Mouse (Mus musculus) large intestine, adult 2 months (tissue): Measurements from ENCODE around the gene Slc7a10. TPM values are rescaled to one million over a fixed set of nuclear protein-coding genes. Genes with fewer than 3 reads are reported as not detected.
"Not testable (repeated sequence)": the region's sequence is repeated elsewhere in the genome, so short reads cannot be mapped to it uniquely, and the experiment has no call there.

Experiments used
- DNase-seq: peaks from one replicate; pipeline ENCODE4 v3.0.0-alpha.2; 2012; ENCODE audit warnings: low read depth, low spot score
- WGBS: fragments of 180-500 bp; shearing (Covaris S2); methylation state at CpG from one replicate; pipeline ENCODE4 v1.1.7; 2018; 5-methylcytosine and 5-hydroxymethylcytosine counted together
- polyA plus RNA-seq: library from polyadenylated mRNA; depleted of rRNA; stranded (reverse); fragments of >200 nt; gene quantifications from 2 replicates; pipeline ENCODE4 v1.2.3, GENCODE M21; 2012; rRNA removed

Slc7a10 gene
- polyA plus RNA-seq, 1 experiment: 3.6 TPM

DNA sequence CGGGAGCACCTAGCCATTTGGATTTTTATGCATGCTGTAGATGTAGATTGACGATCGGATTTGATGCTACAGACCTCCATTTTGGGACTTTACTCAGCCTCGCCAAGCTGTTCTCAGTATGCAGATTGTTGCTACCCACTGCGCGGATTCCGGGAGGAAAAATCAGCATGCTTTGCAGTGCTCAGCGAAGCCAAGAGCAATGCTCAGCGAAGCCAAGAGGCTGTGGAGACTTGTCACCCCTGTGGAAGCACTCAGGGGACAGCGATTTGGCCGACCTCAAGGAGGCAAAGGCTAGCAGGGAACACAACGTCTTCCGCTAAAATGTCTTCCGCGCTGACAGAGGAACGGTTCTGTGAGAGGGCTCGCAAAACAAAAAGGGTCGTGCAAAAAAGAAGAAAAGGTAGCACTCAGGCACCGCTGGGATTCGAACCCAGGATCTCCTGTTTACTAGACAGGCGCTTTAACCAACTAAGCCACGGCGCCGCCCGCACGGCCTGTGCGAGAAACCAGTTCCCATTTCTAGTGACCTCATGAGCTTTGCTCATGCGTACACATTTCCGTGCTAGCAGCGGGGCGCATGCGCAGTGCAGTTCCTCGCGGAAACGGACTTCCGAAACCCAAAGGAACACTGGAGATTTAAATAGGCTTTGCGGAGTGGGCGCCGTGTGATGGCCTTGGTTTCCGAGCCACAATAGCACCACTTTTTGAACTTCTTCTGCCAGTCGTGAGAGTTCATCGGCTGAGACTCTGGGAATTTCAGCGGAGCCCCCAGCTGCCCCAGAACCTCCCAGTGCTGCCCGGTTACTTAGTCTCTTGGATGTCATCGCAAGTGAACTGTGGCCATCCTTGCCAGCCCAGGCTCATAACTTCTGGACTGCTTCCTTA is 48.4 kb downstream of the Slc7a10 start:
- WGBS: under 1% methylated on average over 45 of the region's 45 CpGs
- DNase-seq: peak; percentile 81

GRCm38 (mm10) chr7:35235308-35235707 is 49.1 kb downstream of the Slc7a10 start:
- peak; percentile 32 for DNase-seq
- 23% methylated on average over 9 of the region's 9 CpGs for WGBS

DNA sequence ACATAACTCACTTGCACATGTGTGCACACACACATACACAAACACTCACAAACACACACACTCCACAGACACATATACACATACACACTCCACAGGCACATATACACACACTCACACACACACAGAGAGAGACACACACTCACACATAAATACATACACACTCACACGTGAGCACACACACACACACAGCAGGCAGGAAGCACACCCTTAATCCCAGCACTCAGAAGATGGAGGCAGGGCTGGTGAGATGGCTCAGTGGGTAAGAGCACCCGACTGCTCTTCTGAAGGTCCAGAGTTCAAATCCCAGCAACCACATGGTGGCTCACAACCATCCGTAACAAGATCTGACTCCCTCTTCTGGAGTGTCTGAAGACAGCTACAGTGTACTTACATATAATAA is 51.8 kb downstream of the Slc7a10 start:
- not testable (repeated sequence) for DNase-seq

More for the DNA sequence above, 51.8 kb downstream of the Slc7a10 start:
- WGBS: 57% methylated on average over 2 of the region's 3 CpGs

Other genes with a start within 250 kb of the Slc7a10 start
- gene Cebpg, start 129.8 kb upstream of the Slc7a10 start, polyA plus RNA-seq: 9.2 and 14.2 TPM in 2 replicates
- 30.9 and 36.3 TPM in 2 replicates for gene Cebpa, start 67.1 kb upstream of the Slc7a10 start, polyA plus RNA-seq
- 3.1 and 3.4 TPM in 2 replicates for gene Lrp3, start 29.1 kb downstream of the Slc7a10 start, polyA plus RNA-seq
- gene Gpatch1, start 132.1 kb downstream of the Slc7a10 start, polyA plus RNA-seq: 3.3 and 5.1 TPM in 2 replicates
- 27.1 and 41.6 TPM in 2 replicates for gene Rhpn2, start 147.8 kb downstream of the Slc7a10 start, polyA plus RNA-seq
- gene Faap24, start 210.5 kb downstream of the Slc7a10 start, polyA plus RNA-seq: 6.5 and 7.9 TPM in 2 replicates
- 14.6 and 18.0 TPM in 2 replicates for gene Cep89, start 210.7 kb downstream of the Slc7a10 start, polyA plus RNA-seq